Mouse (Mus musculus) urinary bladder, postnatal 4 days (tissue): ENCODE data around the gene Gm45208.
"Not testable (repeated sequence)": the region's sequence is repeated elsewhere in the genome, so short reads cannot be mapped to it uniquely, and the experiment has no call there.

Source experiments
- DNase-seq, 2 experiments: peaks; one replicate each; pipeline ENCODE4 v3.0.0; 2021 to 2022; ENCODE audit warnings: low spot score in 2 of 2

Gene Gm45208

DNA sequence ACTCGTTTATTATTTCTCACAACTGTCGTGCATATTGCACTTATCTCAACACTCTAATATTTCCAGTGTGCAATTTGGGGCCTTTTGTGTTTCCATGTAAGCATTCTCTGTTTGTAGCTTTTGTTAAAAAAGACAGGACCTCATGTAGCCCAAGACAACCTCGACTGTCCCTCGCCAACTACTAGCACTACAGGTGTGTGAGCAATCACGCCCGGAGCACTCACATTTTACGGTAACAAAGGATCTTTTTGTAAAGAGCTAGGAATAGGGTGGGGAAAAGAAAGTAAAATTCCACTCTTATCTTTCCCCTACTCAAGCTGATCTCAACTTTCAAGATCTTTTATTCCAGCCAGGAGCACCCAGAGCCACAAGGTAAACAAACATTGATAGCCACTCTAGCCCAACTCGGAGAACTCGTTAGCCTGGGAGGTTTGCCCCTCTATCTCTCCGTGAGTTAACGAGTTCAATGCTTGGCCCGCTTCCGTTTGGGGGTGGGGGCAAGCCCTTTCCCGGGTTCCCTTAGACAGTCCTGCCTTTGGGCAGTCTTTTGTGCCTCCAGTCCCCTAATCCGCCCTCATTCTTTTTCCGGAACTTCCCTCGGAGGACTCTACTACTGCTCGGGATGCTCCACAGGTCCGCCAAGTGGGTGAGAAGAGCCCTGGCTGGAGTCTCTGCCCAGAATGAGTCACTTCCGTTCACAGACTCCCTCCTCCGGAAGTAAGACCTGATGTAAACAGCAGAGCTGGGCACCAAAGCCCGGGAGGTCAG, at the start of gene Gm45208:
Gene Gm45208, plus strand, starts transcription at position 732 of the 768 bp plus-strand sequence.
- DNase-seq = peak in 1 of 2 experiments; percentile 63

DNA sequence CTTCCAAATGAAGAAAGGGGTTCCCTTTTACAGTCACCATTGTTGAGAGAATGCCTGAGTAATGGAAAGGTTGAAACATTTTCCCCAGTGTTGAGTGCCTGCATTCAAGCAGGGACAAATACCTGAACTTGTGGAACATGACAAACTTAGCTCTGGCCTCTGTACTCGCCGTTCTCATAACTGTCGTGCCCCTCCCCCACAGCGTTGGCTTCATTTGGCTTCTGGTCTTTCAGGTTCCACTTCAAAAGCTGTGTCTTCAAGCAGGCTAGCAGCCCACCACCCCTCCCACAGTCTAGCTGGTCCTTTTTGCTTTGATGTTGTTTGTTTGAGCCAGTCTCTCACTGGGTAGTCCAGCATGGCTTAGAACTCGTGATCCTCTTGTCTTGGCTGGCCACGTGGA, 49.3 kb upstream of the Gm45208 start:
- no peak for DNase-seq

DNA sequence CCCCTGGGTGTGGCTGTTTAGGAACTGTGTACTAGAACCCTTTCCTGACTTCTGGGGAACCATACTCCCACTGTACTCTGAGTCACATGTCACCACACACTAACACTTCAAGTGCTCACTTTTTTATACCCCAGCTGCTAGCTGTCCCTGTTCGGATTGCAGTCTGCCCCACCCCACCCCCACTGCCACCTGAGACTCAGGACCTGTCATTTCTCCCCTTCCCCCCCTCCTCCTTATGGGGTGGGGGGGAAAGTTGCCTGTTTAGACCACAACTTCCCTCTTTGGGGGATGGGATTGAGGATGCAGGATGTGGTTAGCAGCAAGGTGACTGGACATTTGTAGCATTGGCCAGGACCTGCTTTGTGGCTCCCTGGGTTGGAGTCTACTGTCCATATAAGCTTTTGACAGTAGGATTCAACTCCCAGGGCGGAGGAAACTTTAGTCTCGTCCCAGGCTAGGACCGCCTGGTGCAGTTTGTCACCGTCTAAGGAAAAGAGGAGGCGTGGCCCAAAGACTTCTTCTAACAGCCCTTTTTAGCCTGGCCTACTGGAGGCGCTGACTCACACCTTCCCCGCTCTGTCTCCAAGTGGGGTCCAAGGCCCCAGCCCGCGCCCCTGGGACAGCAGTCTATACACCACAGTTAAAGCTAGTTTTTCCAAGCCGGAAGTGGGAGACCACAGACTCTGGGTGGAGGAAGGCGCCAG, 48.3 kb upstream of the Gm45208 start:
- no peak for DNase-seq

DNA sequence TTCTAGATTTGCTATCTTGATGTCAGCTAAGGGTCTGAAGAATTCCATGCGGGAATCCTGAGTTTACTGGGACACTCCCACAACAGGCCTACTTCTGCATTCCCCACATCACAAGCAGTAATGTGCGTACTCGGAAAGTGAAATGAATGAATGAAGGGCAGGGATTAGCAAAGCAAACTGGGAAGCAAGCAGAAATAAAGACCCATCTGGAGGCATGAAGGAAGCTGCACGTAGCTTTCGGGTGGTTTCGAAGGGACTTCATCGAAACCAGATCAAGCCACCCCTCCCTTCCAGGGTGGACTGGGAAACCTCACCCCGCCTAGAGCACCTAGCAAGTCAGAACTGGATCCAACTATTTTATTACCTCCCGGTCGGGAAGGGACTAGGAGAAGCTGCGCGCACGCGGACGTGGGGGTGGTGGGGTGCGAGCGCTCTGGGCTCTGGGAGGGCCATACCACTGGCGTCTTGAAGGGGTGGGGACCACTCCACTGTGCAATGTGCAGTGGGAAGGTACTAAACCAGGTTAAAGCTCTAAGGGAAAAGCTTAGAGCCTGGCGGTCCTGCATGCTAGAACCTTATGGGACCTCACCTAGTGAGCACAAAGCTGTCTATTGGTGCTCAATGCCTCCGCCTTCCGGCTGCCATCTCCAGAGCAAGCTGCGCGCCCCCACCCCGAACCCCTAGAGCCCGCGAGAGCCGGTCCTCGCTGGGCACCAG, 47.6 kb upstream of the Gm45208 start:
- DNase-seq = no peak

DNA sequence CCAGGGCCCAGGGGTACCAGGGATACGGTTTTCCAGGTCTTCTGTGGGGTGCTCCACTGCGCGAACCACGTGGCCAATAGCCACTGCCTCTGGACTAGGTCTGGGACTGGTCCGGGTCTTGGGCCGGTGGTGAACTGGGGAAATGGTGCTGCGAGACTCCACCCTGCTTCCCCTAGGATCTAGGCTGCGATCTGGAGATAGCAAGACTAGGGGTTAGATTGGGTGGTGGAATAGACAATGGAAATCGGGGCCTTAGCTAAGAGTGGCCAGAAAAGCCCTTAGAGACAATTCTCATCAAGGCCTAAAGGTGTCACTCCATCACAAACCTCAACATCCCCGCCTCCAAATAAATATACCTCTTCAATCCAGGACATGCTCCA, 47.1 kb upstream of the Gm45208 start:
- DNase-seq = no peak

DNA sequence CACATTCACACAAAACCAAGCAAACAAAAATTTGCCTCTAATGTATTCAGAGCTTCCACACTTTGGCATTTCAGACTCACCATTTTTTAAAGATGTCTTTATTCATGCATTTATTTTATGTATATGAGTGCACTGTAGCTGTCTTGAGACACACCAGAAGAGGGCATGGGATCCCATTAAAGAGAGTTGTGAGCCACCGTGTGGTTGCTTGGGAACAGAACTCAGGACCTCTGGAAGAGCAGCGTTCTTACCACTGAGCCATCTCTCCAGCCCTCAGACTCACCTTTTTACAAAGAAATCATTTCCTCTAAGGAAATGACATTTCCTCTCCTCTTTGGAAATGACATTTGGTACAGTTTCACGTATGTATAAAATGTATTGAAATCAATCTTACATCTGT, 43.1 kb upstream of the Gm45208 start:
- no peak for DNase-seq

DNA sequence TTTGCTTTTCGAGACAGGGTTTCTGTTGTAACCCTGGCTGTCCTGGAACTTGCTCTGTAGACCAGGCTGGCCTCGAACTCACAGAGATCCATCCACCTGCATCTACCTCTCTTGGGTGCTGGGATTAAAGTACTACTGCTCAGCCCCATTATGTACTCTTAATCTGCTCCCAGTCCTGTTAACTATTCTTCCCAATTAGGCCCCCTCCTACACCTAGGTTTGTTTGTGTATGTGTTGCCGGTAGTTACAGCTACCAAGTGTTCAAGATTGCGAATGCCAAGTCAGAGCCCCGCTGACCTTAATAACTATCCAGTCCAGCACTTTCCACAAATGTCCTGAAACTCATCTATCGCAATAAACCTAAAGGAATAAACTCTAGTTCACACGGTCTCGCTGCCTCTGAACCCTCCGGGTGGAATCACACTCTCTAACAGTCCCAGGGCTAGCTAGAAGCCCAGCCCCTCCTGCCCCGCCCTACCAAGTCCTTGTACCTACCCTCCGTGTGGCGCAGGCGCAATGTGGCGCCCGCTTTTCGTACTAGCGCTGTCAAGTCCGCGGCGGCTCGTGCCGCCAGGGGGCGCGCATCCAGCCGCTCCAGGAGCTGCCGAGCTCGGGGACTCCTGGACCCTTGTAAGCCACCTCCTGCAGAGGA, 42.5 kb upstream of the Gm45208 start:
- peak; percentile 84 to 87 for DNase-seq

DNA sequence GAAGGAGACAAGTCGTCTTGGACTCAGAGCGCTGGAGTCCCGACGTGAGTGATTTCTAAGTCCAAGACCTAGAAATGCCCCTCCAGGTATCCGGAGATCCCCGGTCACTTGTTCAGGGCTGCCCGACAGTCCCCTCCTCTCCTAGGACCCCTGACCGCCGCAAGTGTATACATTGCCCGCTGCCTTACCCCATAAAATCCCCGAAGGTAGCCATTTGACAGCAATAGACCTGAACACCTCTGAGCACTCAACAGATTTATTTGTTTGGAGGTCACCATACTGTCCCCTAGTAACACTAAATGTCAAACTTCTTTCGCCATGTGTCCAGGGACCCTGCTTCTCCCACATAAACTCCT, 42.0 kb upstream of the Gm45208 start:
- no peak for DNase-seq

DNA sequence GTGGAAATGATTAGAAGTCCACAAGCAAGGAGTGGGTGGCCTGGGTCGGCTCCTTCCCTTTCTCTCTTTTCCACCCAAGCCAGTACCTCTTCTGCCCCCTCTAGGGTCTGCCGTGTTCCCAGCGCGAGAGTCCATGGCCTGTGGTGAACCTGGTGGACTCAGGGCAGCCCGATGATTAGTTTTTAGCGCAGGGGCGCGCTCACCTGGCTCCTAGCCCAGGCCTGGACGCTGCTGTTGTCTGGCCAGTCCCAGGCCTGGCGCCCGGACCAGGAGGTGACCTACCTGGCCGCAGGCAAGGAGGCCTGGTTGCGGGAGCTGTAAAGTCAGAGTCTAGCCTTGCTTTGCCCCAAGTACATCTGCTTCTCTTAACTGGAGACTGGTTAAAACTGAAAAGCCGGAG, 41.2 kb upstream of the Gm45208 start, which contains the start of gene Magix:
Gene Magix, minus strand, starts transcription at position 388 of the 400 bp plus-strand sequence.
- DNase-seq = no peak

DNA sequence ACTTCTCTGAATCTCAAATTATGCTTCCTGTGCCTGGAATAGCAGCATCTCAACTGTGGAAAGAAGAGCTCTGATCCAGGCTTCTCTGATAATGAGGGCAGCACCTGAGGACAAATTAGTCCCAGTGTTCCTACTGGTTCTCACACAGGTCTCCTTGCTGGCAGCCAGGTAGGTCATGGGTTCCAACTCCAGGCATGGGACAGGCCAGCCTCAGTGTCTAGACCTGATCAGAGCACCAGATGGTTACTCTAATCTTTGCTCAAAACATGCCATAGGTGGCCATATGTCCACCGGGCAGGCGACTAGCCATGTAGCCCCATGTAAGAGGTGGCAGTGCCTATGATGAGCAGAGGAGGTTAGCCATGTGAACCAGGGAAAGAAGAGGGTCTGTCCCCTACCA, 33.7 kb upstream of the Gm45208 start:
- DNase-seq = no peak

DNA sequence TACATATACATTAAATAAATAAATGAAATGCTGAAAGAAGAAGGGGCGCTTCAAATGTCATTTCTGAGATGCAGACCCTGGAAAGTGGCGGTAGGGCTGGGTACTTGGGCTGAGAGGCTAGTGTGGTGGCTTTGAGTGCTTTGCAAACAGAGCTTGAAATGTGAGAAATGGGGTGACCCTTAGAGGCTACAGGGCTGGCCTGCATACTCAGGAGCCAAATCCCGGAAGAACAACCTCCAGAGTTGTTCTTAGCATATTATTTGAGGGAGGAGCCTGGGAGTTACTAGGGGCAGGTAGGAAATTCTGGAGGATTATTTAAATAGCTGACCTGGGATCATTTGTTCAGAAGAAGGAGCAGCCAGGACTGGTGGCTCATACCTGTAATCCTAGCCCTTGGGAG, 31.6 kb upstream of the Gm45208 start:
- no peak for DNase-seq

DNA sequence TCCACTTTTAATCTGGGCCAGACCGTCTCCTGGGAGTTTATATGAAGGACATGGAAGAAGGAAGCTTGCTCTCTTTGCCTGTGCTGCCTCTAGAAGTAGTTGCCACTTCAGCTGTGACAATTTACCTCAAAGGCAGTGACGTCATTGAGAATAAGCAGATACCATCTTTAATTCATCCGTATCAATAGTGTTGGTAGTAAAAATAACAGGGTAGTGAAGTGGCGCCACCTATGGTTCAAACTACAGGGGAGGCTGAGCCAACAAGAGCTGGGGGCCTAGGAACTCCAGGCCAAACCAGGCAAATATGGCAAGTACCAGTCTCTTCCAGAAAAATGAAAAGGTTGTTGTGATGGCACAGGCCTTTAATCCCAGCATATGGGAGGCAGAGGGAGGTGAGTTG, 29.2 kb upstream of the Gm45208 start:
- DNase-seq = no peak

DNA sequence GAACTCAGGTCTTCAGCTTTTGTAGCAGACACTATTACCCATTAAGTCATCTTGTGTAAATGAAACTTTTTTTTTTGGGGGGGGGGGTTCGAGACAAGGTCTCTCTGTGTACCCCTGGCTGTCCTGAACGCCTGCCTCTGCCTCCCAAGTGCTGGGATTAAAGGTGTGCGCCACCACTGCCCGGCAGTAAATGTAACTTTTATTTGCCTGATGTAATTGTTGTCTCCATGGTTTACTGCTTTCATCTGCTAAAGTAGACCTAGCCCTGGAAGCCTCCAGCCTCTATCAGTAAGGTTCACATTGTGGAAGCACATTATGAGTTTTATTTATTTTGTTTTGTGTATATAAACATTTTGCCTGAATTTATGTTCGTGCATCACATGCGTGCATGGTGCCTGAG, 25.5 kb upstream of the Gm45208 start:
- DNase-seq = no peak

DNA sequence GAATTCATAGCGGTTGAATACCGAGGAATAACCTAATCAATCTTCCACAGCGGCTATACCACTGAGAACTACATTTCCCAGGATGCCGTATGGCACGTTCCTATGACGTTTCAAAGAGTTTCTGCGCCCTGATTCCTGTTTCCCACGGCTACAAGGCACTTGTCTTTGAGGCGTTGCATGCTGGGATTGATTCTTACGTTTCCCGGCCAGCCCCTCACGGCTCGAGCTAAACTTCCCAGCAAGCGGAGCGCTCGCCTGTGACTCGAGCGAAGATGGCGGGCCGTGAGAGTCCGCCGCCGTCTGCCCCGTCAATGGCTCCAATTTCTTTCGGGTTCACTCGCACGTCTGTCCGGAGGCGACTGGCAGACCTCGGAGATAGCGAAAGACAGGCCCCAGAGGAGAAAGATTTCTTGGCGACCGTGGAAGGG, 25.1 kb upstream of the Gm45208 start, which contains the start of gene Gpkow:
Gene Gpkow, plus strand, starts transcription at position 178 of the 428 bp plus-strand sequence.
- DNase-seq = peak; percentile 69 to 72

DNA sequence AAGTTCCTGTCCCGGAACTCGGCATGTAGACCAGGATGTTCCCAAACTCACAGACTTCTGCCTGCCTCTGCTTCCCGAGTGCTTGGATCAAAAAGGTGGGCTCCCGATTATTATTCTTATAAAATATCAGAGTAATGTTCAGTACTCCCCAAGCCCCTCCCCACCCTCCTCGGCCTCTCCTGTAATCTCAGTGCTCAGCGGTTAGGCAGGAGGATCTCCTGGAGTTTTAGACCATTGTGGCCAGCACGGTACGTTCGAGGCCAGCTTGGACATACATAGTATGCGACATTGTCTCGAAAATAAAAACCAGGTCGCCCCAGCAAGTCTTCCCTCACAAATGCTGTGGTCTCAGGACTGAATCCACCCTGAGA, 8.3 kb upstream of the Gm45208 start:
- DNase-seq = not testable (repeated sequence)

DNA sequence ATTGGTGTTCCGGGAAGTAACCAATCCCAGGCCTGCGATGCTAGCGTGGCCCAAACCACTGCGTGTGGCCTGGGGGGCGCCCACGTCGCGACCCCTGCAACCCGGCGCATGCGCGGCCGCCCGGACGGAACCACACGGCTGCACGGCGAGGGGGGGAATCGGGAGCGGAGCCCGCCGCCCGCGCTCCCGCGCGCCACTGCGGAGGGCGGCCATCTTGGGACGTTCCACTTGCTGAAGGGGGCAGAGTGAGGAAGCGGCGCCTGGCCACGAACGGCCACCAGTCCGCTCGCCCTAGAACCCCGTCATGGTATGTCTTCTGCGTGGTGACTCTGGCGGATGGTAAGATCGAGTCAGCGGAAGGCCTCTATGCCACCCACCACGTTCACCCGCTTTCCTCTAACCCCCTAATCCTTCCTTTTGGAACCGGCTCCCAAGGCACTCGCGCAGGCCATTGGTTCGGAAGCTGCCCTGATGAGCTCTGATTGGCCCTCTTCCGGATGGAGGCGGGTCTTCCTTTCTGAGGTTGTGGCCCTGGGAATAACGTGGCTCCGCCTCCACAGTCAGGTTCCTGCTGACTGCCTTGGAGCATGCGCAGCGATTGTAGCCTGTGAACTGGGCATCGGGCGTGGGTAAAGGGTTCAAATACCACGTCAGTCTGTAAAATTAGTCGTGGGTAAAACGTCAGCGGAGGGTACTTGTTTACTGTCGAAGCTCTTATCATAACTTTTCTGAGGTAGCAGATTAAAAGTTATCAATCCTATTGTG, 7.7 kb upstream of the Gm45208 start, which contains the start of gene Wdr45:
Gene Wdr45, plus strand, starts transcription at position 199 of the 765 bp plus-strand sequence.
- DNase-seq = peak; percentile 89

DNA sequence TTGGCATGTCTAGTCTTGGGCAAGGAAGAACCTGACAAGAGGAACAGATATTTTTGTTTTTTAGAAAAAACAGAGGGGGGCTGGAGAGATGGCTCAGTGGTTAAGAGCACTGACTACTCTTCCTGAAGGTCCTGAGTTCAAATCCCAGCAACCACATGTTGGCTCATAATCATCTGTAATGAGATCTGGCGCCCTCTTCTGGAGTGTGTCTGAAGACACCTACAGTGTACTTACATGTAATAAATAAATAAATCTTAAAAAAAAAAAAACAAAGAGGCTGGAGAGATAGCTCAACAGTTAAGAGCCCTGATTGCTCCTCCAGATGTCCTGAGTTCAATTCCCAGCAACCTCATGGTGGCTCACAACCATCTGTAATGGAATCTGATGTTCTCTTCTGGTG, 6.0 kb upstream of the Gm45208 start:
- DNase-seq = not testable (repeated sequence)

DNA sequence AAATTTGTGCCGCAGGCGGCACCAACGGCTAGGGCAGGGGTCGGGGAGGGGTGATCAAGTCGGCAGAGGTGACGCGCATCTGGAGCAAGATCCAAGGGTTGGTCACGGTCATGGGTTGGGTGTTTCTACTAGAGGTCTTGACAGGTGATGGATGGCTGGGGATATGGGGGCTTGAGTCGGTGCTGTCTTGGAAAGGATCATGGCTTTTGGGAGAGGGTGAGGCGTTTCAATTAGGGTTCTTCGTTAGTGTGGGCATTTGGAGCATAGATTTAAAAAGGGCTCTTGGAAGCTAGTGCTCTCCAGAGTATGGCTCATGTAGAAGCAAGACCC, 202 bp downstream of the Gm45208 start:
- DNase-seq = no peak

DNA sequence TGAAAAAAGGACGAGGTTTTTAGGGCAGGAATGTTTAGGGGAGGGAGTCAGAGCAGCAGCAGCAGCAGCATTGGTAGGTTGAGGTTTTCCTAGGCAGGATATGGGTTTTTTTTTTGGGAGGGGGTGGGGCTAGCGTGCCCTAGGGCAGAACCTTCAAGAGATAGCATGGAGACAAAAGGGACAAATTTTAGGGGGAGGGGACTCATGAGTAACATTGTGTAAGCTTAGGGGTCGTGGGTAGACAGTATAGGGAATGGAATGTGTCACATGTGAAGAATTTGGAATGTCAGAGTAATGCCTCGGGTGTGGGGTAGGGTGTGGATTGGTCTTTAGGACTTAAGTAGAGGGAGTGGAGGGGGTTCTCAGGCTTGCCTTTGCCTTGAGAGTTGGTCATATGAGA, 646 bp downstream of the Gm45208 start:
- no peak for DNase-seq

DNA sequence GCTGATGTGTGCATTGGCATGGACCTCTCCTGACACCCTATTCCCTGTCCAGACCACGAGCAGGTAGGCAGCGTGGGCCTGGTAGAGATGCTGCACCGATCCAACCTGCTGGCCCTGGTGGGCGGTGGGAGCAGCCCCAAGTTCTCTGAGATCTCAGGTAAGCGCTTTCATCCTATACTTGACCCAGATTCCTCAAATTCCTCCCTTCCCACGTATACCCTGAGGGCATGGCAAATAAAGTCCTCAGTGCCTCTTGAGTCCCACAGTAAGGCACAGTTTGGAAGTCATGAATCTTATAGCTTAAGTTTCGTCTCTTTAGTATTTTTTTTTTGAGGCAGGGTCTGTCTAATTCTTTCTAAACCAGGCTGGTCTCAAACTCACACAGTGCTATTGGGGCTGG, 2.1 kb downstream of the Gm45208 start:
- DNase-seq = no peak

DNA sequence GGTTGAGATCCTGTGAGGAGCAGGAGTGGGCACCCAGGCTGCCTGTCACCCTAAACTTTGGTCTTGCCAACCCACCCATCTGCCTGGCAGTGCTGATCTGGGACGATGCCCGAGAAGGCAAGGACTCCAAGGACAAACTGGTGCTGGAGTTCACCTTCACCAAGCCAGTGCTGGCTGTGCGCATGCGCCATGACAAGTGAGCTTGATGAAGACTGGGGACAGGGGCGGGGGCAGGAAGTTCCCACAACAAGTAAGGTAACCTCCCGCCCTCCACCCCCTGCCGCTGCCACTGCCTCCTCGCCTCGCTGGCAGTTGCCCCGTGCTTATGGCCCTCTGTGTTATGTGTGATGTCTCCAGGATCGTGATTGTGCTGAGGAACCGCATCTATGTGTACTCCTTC, 3.8 kb downstream of the Gm45208 start:
- no peak for DNase-seq
